Mouse (Mus musculus) gastrocnemius, postnatal 25 days (tissue): ENCODE data around the gene Ccdc43. TPM values are rescaled to one million over a fixed set of nuclear protein-coding genes. Genes with fewer than 3 reads are reported as not detected.

ENCODE experiments used
- DNase-seq: peaks from one replicate; pipeline ENCODE4 v3.0.0; 2022
- microRNA-seq, 2 experiments: library from miRNA; unstranded; fragments of <30 nt; microRNA quantifications; one replicate each; pipeline ENCODE4 v1.2.0; 2021; ENCODE audit warnings: borderline replicate concordance in 2 of 2
- total RNA-seq, 2 experiments: library from RNA; stranded (reverse); gene quantifications; 1 replicate in 1 of 2; 2 replicates in 1 of 2; pipeline ENCODE4 v1.2.3; 2021

Ccdc43 gene
- total RNA-seq, 2 experiments from 2014 or later = 60.3 to 73.0 TPM

- no peak for DNase-seq
These were observed 31.7 kb downstream of the Ccdc43 start for GRCm38 (mm10) chr11:102665637-102666435.

GRCm38 (mm10) chr11:102665151-102665550, 32.4 kb downstream of the Ccdc43 start:
- DNase-seq = no peak

GRCm38 (mm10) chr11:102663416-102663815, 34.2 kb downstream of the Ccdc43 start, which contains the start of gene Meioc:
Meioc (plus strand) TSS chr11:102663716.
- no peak for DNase-seq

- no peak for DNase-seq
These were observed 40.7 kb downstream of the Ccdc43 start for GRCm38 (mm10) chr11:102656931-102657330.

- no peak for DNase-seq
These were observed 41.2 kb downstream of the Ccdc43 start for GRCm38 (mm10) chr11:102656326-102656926.

GRCm38 (mm10) chr11:102655888-102656287, 41.7 kb downstream of the Ccdc43 start:
- no peak for DNase-seq

- no peak for DNase-seq
These were observed 44.7 kb downstream of the Ccdc43 start for GRCm38 (mm10) chr11:102652844-102653243.

GRCm38 (mm10) chr11:102651381-102651780, 46.2 kb downstream of the Ccdc43 start:
- peak; percentile 24 for DNase-seq

- DNase-seq = no peak
These were observed 49.7 kb downstream of the Ccdc43 start for GRCm38 (mm10) chr11:102647885-102648284.

- no peak for DNase-seq
These were observed 51.4 kb downstream of the Ccdc43 start for GRCm38 (mm10) chr11:102646226-102646625.

GRCm38 (mm10) chr11:102643891-102644382, 53.6 kb downstream of the Ccdc43 start:
- DNase-seq = peak; percentile 33

- peak; percentile 46 for DNase-seq
These were observed 60.7 kb downstream of the Ccdc43 start for GRCm38 (mm10) chr11:102636887-102637286.

Small RNA genes within 50 kb of the gene (microRNA-seq; reads per million reads assigned to microRNA genes)
- gene Gm22920 = 0 reads per million in 2 experiments

Other genes with a start within 250 kb of the Ccdc43 start
- 1 to 10 TPM; 1.4 to 1.6 TPM for gene Itga2b, start 227.7 kb downstream of the Ccdc43 start, total RNA-seq
- gene Gpatch8, start 141.4 kb downstream of the Ccdc43 start, total RNA-seq = 10 to 100 TPM; 17.5 to 19.6 TPM
- under 1 TPM in 1 of 2 experiments, not detected in 1; 0.43 TPM for gene Gm11627, start 118.3 kb downstream of the Ccdc43 start, total RNA-seq
- gene Fzd2, start 93.4 kb downstream of the Ccdc43 start, total RNA-seq = 1 to 10 TPM; 2.5 to 2.7 TPM
- not detected for gene Meioc, start 34.1 kb downstream of the Ccdc43 start, total RNA-seq
- gene Adam11, start 63.7 kb upstream of the Ccdc43 start, total RNA-seq = under 1 TPM; 0.29 to 0.77 TPM
- gene Gjc1, start 121.9 kb upstream of the Ccdc43 start, total RNA-seq = 1 to 10 TPM; 5.2 to 7.3 TPM
- 1 to 10 TPM; 3.3 to 3.9 TPM for gene Higd1b, start 138.1 kb upstream of the Ccdc43 start, total RNA-seq
- gene Eftud2, start 183.2 kb upstream of the Ccdc43 start, total RNA-seq = 10 to 100 TPM; 23.7 to 25.5 TPM
- not detected for gene Ccdc103, start 183.4 kb upstream of the Ccdc43 start, total RNA-seq
- gene Fam187a, start 187.4 kb upstream of the Ccdc43 start, total RNA-seq = not detected
- not detected for gene Gfap, start 203.1 kb upstream of the Ccdc43 start, total RNA-seq
- under 1 TPM; 0.26 to 0.67 TPM for gene Kif18b, start 227.3 kb upstream of the Ccdc43 start, total RNA-seq
- under 1 TPM in 1 of 2 experiments, not detected in 1; 0.18 TPM for gene C1ql1, start 248.9 kb upstream of the Ccdc43 start, total RNA-seq